Mouse (Mus musculus) brain, embryonic 14.5 days (tissue): ENCODE data around the gene Myo16. TPM values are rescaled to one million over a fixed set of nuclear protein-coding genes. Genes with fewer than 3 reads are reported as not detected.
A peak's percentile ranks its signal among the peaks of the same experiment; 100 is the strongest.

Experiments
- DNase-seq: peaks from one replicate; pipeline ENCODE4 v3.0.0-alpha.2; 2011; ENCODE audit warnings: low read depth
- CTCF ChIP-seq: fragments of 200-500 bp; IDR thresholded peaks from 2 replicates; pipeline ENCODE4 v1.5.1; 2012; ENCODE audit warnings: inconsistent platforms, mild to moderate bottlenecking, moderate library complexity, borderline replicate concordance; ENCODE audit not compliant: insufficient read depth, insufficient read length; ENCODE audit errors: extremely low read depth
- POLR2A ChIP-seq: fragments of 200-500 bp; IDR thresholded peaks from 2 replicates; pipeline ENCODE4 v1.6.1; 2012; ENCODE audit warnings: mild to moderate bottlenecking, inconsistent platforms, borderline replicate concordance; ENCODE audit not compliant: poor library complexity, insufficient read depth, insufficient read length, severe bottlenecking; ENCODE audit errors: extremely low read depth
- polyA plus RNA-seq: library from polyadenylated mRNA; depleted of rRNA; stranded (reverse); fragments of >200 nt; gene quantifications from 2 replicates; pipeline ENCODE4 v1.2.3, GENCODE M21; 2012

Gene Myo16
- polyA plus RNA-seq, 1 experiment: 18.8 TPM

- TF ChIP-seq CTCF: no peak
- no peak for TF ChIP-seq POLR2A
- DNase-seq: no peak
These were observed 7.4 kb downstream of the Myo16 start for GRCm38 (mm10) chr8:10161106-10161505.

DNA sequence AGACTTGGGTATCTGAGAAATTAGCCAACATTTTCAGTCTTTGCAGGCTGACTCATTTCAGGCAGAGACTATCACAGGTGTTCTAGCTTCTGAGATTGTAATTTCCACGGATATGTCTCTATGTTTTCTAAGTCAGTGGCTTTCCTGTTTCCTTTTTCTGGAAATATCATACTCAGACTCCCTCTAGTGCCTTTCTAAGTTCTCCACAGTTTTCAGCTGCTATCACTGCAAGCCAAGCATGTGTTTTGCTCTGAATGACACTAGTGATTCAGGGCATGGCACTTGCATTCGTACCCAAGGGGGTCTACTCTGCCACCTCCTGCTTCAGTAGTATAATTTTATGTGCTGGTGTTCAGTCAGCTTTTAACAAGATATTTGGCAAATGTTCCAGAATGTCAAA lies 11.2 kb downstream of the Myo16 start:
- TF ChIP-seq POLR2A (no peak), CTCF (no peak)
- DNase-seq: no peak

DNA sequence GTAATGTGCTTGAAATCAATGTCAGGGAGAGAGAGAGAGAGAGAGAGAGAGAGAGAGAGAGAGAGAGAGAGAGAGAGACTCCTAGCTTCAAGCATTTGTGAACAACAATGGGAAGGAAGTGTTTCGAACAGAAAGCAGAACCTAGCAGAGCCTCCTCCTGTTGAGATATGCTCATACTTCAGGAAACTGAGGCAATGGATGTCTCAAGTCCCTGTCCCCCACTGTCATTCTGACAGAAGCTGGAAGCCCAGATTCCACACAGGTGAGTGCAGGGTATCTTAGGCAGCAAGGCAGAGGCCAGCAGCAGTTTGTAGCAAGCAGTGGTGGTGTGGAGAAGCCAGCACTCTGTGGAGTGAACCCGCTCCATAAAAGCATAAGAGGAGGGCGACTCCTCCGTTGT lies 14.6 kb downstream of the Myo16 start:
- TF ChIP-seq CTCF: no peak
- no peak for TF ChIP-seq POLR2A
- no peak for DNase-seq

- TF ChIP-seq CTCF (no peak), POLR2A (no peak)
- no peak for DNase-seq
These were observed 16.2 kb downstream of the Myo16 start for GRCm38 (mm10) chr8:10169894-10170293.

DNA sequence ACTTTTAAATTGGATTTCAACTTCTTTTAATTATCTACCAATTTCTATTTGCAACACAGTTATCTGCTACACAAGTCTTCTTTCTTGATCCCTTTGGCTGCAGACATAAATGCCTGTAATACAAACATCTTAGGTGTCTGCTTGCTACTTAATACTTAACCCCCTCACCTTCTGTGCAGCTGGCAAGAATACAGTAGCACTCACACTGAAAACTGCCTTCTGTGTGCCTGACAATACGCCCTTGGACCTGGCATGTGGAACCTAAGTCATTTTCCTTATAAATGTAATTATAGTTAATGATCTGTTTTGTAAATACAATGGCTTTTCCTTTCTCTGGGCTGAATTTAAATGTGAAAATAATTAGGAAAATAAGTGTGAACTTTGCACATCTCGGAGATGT lies 17.6 kb downstream of the Myo16 start:
- TF ChIP-seq CTCF (no peak), POLR2A (no peak)
- DNase-seq: peak; percentile 44

DNA sequence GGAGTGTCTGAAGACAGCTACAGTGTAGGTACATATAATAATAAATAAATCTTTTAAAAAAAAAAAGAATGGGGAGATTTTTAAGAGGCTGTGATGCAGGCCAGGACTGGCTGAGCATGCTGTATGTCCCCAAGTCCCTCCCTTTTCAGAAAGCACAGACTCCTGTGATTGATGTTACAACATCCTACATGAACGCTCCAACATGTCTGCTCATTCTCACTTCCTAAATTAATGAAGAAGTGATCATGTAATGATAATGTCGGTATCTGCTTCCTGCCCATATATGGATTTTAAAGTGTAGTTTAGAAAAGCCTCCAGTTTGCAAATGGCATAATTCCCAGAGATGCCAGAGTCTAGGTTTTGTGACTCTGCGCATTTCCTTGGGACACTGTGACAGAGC lies 18.6 kb downstream of the Myo16 start:
- no peak for TF ChIP-seq CTCF
- no peak for TF ChIP-seq POLR2A
- DNase-seq: no peak

GRCm38 (mm10) chr8:10173033-10173747 lies 19.5 kb downstream of the Myo16 start:
- DNase-seq: peak; percentile 67
- TF ChIP-seq POLR2A (no peak), CTCF (no peak)

DNA sequence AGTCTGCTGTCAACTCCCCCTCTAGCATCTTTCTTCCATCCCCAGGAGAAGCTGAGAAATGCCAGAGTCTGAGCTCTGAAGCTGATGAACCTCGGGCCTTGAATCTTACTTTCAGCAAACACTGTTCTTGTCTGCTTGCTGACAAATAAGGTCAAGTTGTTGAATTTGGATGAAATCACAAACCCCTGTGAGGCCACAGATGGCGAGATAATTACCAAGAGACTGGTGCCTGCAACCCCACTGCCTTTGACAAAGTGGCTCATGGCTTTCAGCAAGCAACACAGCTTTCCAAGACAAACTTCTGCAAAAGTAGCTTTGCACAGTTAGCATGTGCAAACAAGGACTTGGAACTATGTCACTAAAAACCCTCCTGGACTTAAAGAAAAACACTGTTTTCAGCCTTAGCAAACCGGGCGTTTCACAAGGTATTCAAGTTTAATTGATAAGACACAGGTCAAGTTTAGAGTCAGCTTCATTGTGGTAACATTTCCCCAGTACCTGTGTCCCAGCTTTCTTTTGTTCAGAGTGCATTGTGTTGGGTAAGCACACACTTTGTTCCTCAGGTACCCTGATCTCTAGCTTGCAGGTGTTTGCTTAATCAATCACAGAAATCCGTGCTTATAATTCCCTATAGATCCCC lies 20.6 kb downstream of the Myo16 start:
- peak; percentile 55 for DNase-seq
- TF ChIP-seq CTCF: no peak
- no peak for TF ChIP-seq POLR2A

DNA sequence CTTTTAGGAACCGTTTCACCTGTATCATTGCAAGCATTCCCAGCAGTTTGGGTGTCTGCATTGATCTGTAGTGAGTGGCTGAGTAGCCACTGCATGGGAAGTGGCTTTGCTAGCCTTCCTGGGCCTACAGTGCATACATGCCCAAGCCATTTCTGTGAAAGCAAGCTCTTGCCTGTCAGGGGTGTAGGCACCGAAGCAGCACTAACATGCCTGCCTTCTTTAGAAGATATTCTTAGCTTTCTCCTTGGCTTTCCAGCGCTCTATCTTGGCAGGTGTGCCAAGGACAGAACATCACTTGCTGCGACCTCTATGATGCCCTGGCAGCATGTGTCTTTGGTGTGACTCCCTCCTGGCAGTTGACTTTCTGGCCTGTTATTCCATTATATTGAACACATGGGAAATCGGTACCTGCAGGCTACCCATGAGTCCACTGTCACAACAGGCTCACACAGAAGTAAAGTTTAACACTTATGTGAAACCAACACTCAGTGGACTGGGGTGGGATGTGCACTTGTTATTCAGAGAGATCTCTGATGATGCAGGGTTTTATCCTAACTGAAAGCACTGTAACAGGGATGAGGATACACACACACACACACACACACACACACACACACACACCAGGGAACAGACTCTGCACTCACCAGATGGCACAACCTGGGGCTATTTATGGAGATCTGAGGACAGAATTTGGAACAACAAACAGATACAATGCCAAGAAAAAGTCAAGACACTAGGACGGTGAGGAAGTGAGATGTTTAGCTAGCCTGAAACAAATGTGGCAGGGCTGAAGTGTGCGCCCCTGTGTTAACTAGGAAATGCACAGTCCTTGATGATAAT lies 21.4 kb downstream of the Myo16 start:
- TF ChIP-seq CTCF (no peak), POLR2A (no peak)
- DNase-seq: peak; percentile 67

DNA sequence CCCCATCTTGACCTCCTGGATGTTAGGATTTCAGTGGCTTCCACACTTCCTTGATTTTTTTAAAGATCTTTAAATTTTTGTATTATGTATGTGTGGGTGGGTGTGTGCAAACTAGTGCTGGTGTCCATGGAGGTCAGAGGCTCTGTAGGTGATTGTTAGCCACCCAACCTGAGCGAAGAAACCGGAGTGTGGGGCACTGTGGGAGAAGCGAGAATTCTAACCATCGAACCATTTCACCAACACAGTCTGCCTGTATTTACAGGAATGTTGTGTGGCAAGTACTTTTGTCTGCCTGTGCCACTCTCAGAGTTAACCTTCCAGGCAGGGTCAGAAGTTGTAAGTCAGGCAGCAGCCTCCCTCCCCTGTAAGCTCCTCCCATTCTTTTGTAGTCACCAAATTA lies 22.3 kb downstream of the Myo16 start:
- DNase-seq: no peak
- TF ChIP-seq POLR2A (no peak), CTCF (no peak)

GRCm38 (mm10) chr8:10177131-10177530 lies 23.4 kb downstream of the Myo16 start:
- TF ChIP-seq CTCF (no peak), POLR2A (no peak)
- DNase-seq: no peak
